ENCODE assay signal across 2 mouse cellular contexts in the genomic region with DNA sequence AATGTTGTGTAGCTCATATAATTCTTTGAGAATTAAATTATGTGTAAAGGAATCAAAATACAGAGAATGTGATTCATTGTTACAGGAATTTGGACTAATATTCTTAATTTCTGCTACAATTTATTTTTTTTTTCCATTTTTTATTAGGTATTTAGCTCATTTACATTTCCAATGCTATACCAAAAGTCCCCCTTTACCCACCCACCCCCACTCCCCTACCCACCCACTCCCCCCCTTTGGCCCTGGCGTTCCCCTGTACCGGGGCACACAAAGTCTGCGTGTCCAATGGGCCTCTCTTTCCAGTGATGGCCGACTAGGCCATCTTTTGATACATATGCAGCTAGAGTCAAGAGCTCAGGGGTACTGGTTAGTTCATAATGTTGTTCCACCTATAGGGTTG.
DNase-seq lines count a peak whose midpoint lies in the region; ATAC-seq and TF ChIP-seq lines count a peak whose summit lies in the region.
"Not testable (repeated sequence)": the region's sequence is repeated elsewhere in the genome, so short reads cannot be mapped to it uniquely, and the experiment has no call there.

No protein-coding gene starts in this region.

- H3K4me1 ChIP-seq in midbrain, postnatal 0 days (ENCODE audit: insufficient read depth, low read length); neural tube, embryonic 11.5 days (ENCODE audit: control insufficient read depth, insufficient read depth, low read length): not testable (repeated sequence)

- not testable (repeated sequence) for TF ChIP-seq CTCF in midbrain, postnatal 0 days (IDR thresholded peaks at IDR 0.05)

- DNase-seq in midbrain, postnatal 0 days (ENCODE audit: low spot score); neural tube, embryonic 11.5 days (ENCODE audit: low spot score): not testable (repeated sequence)

- not testable (repeated sequence) for H3K36me3 ChIP-seq in midbrain, postnatal 0 days (ENCODE audit: insufficient read depth, low read length); neural tube, embryonic 11.5 days (ENCODE audit: control insufficient read depth, insufficient read depth, low read length)

- not testable (repeated sequence) for H3K27me3 ChIP-seq in midbrain, postnatal 0 days (ENCODE audit: insufficient read depth, low read length); neural tube, embryonic 11.5 days (ENCODE audit: control insufficient read depth, insufficient read depth, low read length)

- not testable (repeated sequence) for H3K9me3 ChIP-seq in midbrain, postnatal 0 days (ENCODE audit: low read length); neural tube, embryonic 11.5 days (ENCODE audit: control insufficient read depth, low read length)

- H3K4me2 ChIP-seq in midbrain, postnatal 0 days (ENCODE audit: low read depth, low read length, poor library complexity, severe bottlenecking); neural tube, embryonic 11.5 days (ENCODE audit: low read depth): not testable (repeated sequence)

- H3K9ac ChIP-seq in midbrain, postnatal 0 days (replicated peaks; ENCODE audit: low read length, poor library complexity, severe bottlenecking); neural tube, embryonic 11.5 days (ENCODE audit: low read length): not testable (repeated sequence)

- not testable (repeated sequence) for H3K4me3 ChIP-seq in midbrain, postnatal 0 days (ENCODE audit: low read depth, low read length); neural tube, embryonic 11.5 days (ENCODE audit: low read depth, low read length)

- WGBS in midbrain, postnatal 0 days = no CpG with 5 or more reads among the region's 4 CpGs
- no CpG with 5 or more reads among the region's 4 CpGs for WGBS in neural tube, embryonic 11.5 days

- peak; percentile 60; the same call in 1 of the 2 replicates for ATAC-seq in midbrain, postnatal 0 days (ENCODE audit: low FRiP score)
- peak; percentile 67; the same call in 1 of the 2 replicates for ATAC-seq in neural tube, embryonic 11.5 days (ENCODE audit: insufficient read depth, low FRiP score, low TSS enrichment)

- H3K27ac ChIP-seq in midbrain, postnatal 0 days (ENCODE audit: low read depth, low read length); neural tube, embryonic 11.5 days (ENCODE audit: low read depth, low read length): not testable (repeated sequence)
